Mouse (Mus musculus): ENCODE results near the gene Ago3. TPM values are rescaled to one million over a fixed set of nuclear protein-coding genes. Genes with fewer than 3 reads are reported as not detected.
A peak's percentile ranks its signal among the peaks of the same experiment; 100 is the strongest.

Ago3 gene
- polyA plus RNA-seq, 1 experiment from 2014 or later: 17.4 TPM

DNA sequence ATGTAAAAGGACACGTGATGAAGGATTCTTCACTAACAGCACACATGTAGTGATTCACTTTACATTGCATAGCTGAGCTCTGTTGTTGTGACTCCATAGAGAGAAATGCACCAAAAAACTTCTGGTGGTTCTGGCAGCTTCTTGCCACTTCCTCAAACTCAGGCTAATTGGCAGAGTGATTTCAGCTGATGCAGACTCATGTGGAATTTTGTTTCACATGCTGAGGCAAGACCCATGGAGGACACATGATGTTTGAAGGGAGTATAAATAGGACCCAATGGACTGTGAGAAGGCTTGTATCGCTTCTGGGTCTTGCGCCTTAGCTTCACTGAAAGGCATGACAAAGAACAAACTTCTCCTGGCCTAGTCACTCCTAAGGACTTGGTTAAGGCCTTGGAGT is 16.8 kb downstream of the Ago3 start:
- H3K36me3 ChIP-seq: peaks cover 9% of the 10 kb centered on the region; the same call in 1 of the 2 replicates
- no peak for ATAC-seq (ENCODE audit: low read depth)
- no peak overlapping the region for H3K4me2 ChIP-seq
- H3K9ac ChIP-seq: no peak overlapping the region
- no peak overlapping the region for H3K4me3 ChIP-seq
- WGBS: 92% methylated on average over 3 of the region's 3 CpGs
- H3K9me3 ChIP-seq: no peaks in the 10 kb centered on the region
- H3K27ac ChIP-seq (replicated peaks): no peak overlapping the region
- no peaks in the 10 kb centered on the region for H3K27me3 ChIP-seq
- H3K4me1 ChIP-seq (replicated peaks): no peaks in the 10 kb centered on the region

- Histone ChIP-seq H3K4me3 (no peak overlapping the region), H3K9me3 (no peaks in the 10 kb centered on the region), H3K36me3 (peaks cover 36% of the 10 kb centered on the region), H3K4me1 (replicated peaks) (no peaks in the 10 kb centered on the region), H3K9ac (no peak overlapping the region), H3K4me2 (no peak overlapping the region), H3K27me3 (no peaks in the 10 kb centered on the region), H3K27ac (replicated peaks) (no peak overlapping the region)
- WGBS: 93% methylated on average over 9 of the region's 9 CpGs
- no peak for ATAC-seq (ENCODE audit: low read depth)
Measured at GRCm38 (mm10) chr4:126371497-126371896, 57.9 kb downstream of the Ago3 start.

- H3K9me3 ChIP-seq: no peaks in the 10 kb centered on the region
- H3K4me1 ChIP-seq (replicated peaks): no peaks in the 10 kb centered on the region
- H3K36me3 ChIP-seq: peaks cover 64% of the 10 kb centered on the region
- H3K27me3 ChIP-seq: no peaks in the 10 kb centered on the region
- H3K9ac ChIP-seq: no peak overlapping the region
- 91% methylated on average over 1 of the region's 1 CpGs for WGBS
- no peak overlapping the region for H3K27ac ChIP-seq (replicated peaks)
- H3K4me2 ChIP-seq: no peak overlapping the region
- no peak overlapping the region for H3K4me3 ChIP-seq
- no peak for ATAC-seq (ENCODE audit: low read depth)
Measured at GRCm38 (mm10) chr4:126360069-126360468, 69.3 kb downstream of the Ago3 start.

DNA sequence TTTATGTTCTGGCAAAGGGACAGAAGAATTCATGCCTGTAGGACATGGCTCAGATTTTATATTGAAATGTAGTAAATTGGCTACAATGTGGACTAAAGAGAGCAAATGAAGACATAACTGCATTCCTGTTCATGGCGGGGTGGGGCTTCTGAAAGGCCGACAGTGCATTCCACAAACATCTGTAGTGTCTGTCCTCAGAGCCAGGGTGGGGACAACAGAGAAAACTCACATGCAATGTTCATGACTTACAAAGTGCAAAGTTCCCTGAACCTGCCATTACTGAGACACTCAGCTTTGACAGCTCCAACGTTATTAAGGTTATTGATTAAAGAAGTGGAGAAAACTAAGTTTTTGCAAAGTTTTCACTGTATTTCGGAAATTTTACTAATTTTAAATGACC is 85.9 kb downstream of the Ago3 start:
- ATAC-seq (ENCODE audit: low read depth): no peak
- WGBS: 84% methylated on average over 4 of the region's 4 CpGs

DNA sequence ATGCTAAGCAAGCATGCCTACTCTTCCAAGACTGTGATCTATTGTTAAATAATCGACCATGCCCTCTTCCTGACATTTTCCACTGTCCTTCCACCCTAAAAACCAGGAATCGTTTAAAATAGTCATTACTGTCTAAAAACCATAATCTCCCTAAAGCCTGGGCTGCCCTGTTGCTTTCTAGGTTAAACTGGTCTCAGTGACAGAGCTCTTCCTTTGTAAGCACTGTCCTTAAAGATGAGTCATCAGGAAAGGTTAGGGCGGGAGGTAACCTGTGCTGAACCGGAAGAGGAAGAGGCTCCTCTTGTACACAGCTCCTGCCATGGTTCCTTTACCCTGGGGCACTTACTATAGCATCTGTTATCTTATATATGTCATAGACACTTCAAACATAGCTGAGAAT is 89.9 kb downstream of the Ago3 start:
- ATAC-seq (ENCODE audit: low read depth): no peak
- Histone ChIP-seq H3K4me3 (no peak overlapping the region), H3K27me3 (no peaks in the 10 kb centered on the region), H3K27ac (replicated peaks) (no peak overlapping the region), H3K4me2 (no peak overlapping the region), H3K36me3 (peaks cover 27% of the 10 kb centered on the region), H3K4me1 (replicated peaks) (no peaks in the 10 kb centered on the region), H3K9ac (no peak overlapping the region), H3K9me3 (no peaks in the 10 kb centered on the region)
- WGBS: 53% methylated on average over 4 of the region's 4 CpGs

More for the DNA sequence above, 85.9 kb downstream of the Ago3 start:
- no peak overlapping the region for H3K4me2 ChIP-seq
- H3K27ac ChIP-seq (replicated peaks): no peak overlapping the region
- H3K4me3 ChIP-seq: no peak overlapping the region
- no peaks in the 10 kb centered on the region for H3K9me3 ChIP-seq
- peaks cover 44% of the 10 kb centered on the region for H3K36me3 ChIP-seq
- no peaks in the 10 kb centered on the region for H3K27me3 ChIP-seq
- H3K4me1 ChIP-seq (replicated peaks): no peaks in the 10 kb centered on the region
- H3K9ac ChIP-seq: no peak overlapping the region

DNA sequence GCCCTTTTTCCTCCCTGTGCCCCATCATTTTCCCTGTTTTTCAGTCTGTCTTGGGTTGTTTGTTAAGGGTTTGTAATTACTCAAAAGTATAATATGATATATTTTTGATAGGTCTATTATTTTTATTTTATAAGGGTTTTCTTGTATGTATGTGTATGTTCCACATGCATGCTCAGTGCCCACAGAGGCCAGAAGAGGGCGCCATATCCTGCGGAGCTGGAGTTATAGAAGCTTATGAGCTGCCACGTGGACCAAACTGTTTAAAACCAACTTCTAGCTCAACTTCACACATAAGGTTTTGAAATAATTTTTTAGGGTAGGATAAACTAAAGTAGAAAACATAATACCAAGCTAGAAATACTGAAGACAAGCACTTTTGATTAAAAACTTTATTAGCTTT is 97.0 kb downstream of the Ago3 start:
- no peak for ATAC-seq (ENCODE audit: low read depth)
- Histone ChIP-seq H3K27me3 (no peaks in the 10 kb centered on the region), H3K4me1 (replicated peaks) (no peaks in the 10 kb centered on the region), H3K36me3 (peaks cover 10% of the 10 kb centered on the region; the same call in 1 of the 2 replicates), H3K4me3 (no peak overlapping the region), H3K4me2 (no peak overlapping the region), H3K9ac (no peak overlapping the region), H3K9me3 (no peaks in the 10 kb centered on the region), H3K27ac (replicated peaks) (no peak overlapping the region)
- 57% methylated on average over 3 of the region's 3 CpGs for WGBS

DNA sequence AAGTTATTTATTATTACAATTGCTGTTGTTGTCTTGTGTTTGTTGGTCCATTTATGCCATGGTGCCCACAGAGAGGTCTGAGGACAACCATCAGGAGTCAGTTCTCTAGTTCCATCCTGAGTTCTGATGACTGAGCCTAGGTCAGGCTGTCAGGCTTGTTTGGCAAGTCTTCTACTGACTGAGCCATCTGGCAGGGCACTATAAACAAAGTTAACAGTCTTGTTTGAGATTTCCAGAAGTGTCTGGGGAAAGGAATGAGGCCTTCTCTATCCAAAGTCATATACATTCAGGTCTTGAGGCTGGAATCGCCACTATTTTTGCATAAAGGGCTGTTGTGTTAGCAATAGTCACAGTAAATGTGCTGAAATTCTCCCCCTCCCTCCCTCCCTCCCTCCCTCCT is 97.6 kb downstream of the Ago3 start:
- ATAC-seq (ENCODE audit: low read depth): no peak
- Histone ChIP-seq H3K36me3 (peaks cover 7% of the 10 kb centered on the region; the same call in 1 of the 2 replicates), H3K27me3 (no peaks in the 10 kb centered on the region)

GRCm38 (mm10) chr4:126330295-126330694 is 99.1 kb downstream of the Ago3 start:
- no peaks in the 10 kb centered on the region for H3K9me3 ChIP-seq
- peaks cover 7% of the 10 kb centered on the region for H3K27me3 ChIP-seq
- WGBS: 92% methylated on average over 4 of the region's 4 CpGs
- peaks cover 4% of the 10 kb centered on the region for H3K4me1 ChIP-seq (replicated peaks)
- ATAC-seq (ENCODE audit: low read depth): no peak
- H3K4me3 ChIP-seq: no peak overlapping the region
- no peak overlapping the region for H3K9ac ChIP-seq
- H3K27ac ChIP-seq (replicated peaks): no peak overlapping the region
- H3K36me3 ChIP-seq: no peaks in the 10 kb centered on the region; the same call in 1 of the 2 replicates
- no peak overlapping the region for H3K4me2 ChIP-seq

More for the DNA sequence above, 97.6 kb downstream of the Ago3 start:
- H3K27ac ChIP-seq (replicated peaks): no peak overlapping the region
- H3K9me3 ChIP-seq: no peaks in the 10 kb centered on the region
- WGBS: 70% methylated on average over 1 of the region's 1 CpGs
- no peaks in the 10 kb centered on the region for H3K4me1 ChIP-seq (replicated peaks)
- H3K9ac ChIP-seq: no peak overlapping the region
- no peak overlapping the region for H3K4me2 ChIP-seq
- H3K4me3 ChIP-seq: no peak overlapping the region

DNA sequence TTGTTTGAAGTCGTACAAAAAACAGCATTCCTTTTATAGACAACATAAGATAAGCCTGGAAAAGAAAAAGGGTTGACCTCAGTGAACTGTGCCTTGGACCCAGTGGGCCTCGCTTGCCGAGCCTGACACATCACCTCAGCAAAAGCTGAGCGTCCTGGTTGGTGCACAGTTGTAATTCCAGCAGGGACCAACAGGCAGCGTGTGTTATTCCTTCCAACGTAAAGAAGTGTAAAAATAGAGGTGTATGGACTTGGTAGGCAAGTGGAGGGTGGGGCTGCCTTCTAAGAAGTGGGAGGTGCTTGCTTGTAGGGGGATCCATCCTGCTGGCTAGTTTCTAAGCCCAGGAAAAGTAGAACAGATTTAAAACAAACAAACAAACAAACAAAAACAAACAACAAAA is 103.3 kb downstream of the Ago3 start:
- WGBS: 22% methylated on average over 6 of the region's 6 CpGs
- Histone ChIP-seq H3K27ac (replicated peaks) (no peak overlapping the region), H3K9ac (no peak overlapping the region), H3K36me3 (no peaks in the 10 kb centered on the region), H3K9me3 (no peaks in the 10 kb centered on the region), H3K4me3 (no peak overlapping the region), H3K4me2 (no peak overlapping the region), H3K4me1 (replicated peaks) (peaks cover 16% of the 10 kb centered on the region), H3K27me3 (peaks cover 32% of the 10 kb centered on the region)
- ATAC-seq (ENCODE audit: low read depth): no peak

DNA sequence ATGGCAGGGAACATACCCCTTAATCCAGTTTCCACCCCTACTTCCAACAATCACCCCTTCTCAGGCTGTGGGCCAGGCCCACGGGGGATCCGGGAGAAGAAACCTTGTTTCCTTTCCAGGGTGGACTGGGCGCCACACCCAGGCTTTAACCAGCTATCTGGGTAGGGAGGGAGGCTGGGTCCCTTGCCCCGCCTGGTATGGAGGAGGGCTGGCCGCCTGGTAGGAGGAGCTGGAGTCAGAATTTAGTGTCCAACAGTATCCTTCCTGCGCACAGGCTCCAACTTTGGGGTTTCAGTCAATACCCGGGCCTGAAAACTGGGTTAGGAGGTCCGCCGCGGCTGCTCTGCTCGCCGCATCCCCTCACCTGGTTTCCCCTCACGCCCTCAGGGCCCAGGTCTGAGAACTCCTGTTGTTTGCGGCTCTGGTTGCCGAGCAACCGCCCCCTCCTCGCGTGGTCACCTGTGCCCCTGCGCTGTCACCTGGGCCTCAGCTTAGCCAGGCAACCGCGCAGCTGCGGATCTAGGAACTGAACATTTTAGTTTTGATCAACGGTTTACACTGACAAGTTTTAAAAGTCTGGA is 104.0 kb downstream of the Ago3 start, which contains the start of gene Tekt2:
Gene Tekt2, minus strand, starts transcription at position 408 of the 581 bp plus-strand sequence.
- Histone ChIP-seq H3K9me3 (no peaks in the 10 kb centered on the region), H3K4me2 (peak within 1 kb of the TSS; percentile 38), H3K4me1 (replicated peaks) (peaks cover 22% of the 10 kb centered on the region), H3K27ac (replicated peaks) (no peak within 1 kb of the TSS), H3K4me3 (no peak within 1 kb of the TSS), H3K27me3 (peaks cover 32% of the 10 kb centered on the region), H3K36me3 (no peaks in the 10 kb centered on the region), H3K9ac (peak within 1 kb of the TSS; percentile 34)
- 10% methylated on average over 23 of the region's 23 CpGs for WGBS
- no peak for ATAC-seq (ENCODE audit: low read depth)

DNA sequence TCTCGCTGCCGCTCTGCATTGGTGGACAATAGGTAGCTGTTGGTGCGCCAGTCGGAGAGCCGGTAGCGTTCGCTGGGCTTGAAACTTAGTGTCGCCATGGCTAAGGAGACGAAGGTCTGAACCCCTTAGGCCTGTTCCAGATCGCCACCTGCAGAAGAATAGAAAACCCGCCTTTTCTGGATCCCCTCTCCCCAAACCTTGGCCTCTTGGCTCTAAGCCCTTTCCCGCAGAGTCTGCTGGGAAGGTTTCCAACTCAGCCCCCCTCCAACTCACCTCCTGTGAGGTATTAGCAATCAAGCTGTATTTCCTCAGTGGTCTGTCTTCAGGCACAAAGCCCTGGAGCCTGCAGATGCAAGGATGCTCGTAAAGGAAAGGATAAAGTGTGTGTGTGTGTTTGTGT is 104.5 kb downstream of the Ago3 start:
- Histone ChIP-seq H3K4me3 (no peak overlapping the region), H3K9ac (peak overlapping the region; percentile 34; the same call in 1 of the 2 replicates), H3K27me3 (peaks cover 32% of the 10 kb centered on the region), H3K27ac (replicated peaks) (no peak overlapping the region), H3K4me1 (replicated peaks) (peaks cover 28% of the 10 kb centered on the region), H3K9me3 (no peaks in the 10 kb centered on the region), H3K36me3 (no peaks in the 10 kb centered on the region), H3K4me2 (peak overlapping the region; percentile 38)
- no peak for ATAC-seq (ENCODE audit: low read depth)
- WGBS: 28% methylated on average over 13 of the region's 13 CpGs

DNA sequence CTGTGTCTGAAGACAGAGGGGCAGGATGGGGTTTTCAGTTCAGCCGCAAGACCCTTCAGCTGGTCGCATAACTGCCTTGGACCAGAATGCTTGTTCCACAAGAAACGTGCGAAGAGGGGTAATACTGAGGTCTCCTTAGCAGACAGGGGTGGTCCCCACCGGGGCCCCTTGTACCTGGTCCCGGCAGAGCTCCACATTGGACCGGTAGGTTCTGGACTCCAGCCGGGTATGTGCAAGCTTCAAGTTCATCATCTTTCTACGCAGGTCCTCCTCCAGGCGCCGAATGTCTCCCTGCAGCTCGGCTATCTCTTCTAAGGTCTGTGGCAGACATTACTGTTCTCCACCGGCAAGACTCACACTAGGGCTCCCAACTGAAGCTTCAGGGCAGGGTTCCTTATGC is 106.7 kb downstream of the Ago3 start:
- H3K9me3 ChIP-seq: no peaks in the 10 kb centered on the region
- H3K4me1 ChIP-seq (replicated peaks): peaks cover 32% of the 10 kb centered on the region
- H3K9ac ChIP-seq: no peak overlapping the region
- WGBS: 97% methylated on average over 13 of the region's 13 CpGs
- peaks cover 32% of the 10 kb centered on the region for H3K27me3 ChIP-seq
- ATAC-seq (ENCODE audit: low read depth): no peak
- H3K4me2 ChIP-seq: no peak overlapping the region
- H3K4me3 ChIP-seq: no peak overlapping the region
- H3K36me3 ChIP-seq: peaks cover 14% of the 10 kb centered on the region
- H3K27ac ChIP-seq (replicated peaks): no peak overlapping the region
